Mouse (Mus musculus) right cerebral cortex, postnatal 4 days (tissue): ENCODE measurements around the gene S100a5.

Experiments used
- DNase-seq: peaks from one replicate; pipeline ENCODE4 v3.0.0-alpha.2; 2022

S100a5 gene

DNA sequence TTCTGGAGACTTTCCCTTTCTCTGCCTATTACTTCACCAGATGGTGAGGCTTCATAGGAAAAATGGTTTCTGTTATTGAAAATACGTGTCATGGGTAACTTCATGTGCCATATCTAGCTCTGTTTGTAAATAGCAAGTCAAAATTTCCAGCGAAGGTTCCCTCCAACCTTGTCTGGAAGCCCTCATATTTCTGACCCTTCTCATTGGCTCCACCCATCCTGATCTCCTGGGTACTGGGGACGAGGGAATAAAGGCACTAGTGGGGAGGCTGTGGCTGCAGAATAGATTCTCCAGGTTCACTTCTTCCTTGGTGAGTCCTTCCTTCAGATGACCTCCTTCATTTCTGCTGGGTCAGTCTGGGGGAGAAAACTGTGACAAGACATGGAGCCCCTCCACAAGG, at the start of gene S100a5:
Gene S100a5, plus strand, starts transcription at position 301 of the 400 bp plus-strand sequence.
- DNase-seq, result no peak

DNA sequence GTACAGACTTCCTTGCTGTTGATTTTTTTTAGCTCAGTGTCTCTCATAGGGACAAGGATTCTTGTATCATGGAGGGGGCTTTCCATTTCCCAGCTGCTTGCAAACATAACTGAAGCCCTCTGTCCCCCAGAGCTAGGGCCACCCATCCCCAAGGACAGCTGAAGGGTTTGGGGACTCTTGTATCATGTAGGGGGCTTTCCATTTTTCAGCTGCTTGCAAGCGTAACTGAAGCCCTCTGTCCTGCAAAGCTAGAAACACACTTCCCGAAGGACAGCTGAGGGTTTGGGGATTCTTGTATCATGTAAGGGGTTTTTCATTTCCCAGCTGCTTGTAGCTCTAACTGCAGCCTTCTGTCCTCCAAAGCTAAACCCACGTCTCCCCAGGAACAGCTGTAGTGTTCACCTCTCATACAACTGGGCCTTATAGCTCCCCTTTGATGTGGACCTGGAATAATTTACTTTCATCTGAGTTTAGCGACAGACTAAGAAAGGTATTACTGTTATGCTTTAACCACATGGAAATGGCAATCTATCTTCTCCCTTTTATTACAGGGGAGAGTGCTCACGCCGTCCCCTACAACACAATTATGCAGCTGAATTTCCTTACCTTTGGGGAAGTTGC, 48.2 kb upstream of the S100a5 start, which contains the start of gene S100a3:
Gene S100a3, plus strand, starts transcription at position 571 of the 621 bp plus-strand sequence.
- DNase-seq, result no peak

DNA sequence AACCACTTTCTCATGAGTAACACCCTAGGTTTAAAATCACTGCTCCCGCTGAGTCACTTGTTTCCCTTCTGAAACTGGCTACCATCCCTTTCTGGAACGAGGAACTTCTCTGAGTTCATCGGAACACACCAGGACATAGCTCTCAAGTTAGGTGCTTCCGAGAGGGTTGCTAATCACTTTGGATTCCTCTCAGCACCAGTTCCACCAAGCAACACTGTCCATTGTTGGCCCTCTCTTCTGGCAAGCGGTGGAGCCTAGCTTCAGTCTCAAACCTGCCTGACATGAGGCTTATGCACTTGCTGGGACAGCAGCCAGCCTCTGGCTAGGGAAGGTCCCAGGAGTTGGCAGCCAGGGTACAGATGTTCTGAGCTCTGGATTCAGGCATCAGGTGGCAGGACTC, 33.6 kb upstream of the S100a5 start:
- DNase-seq, result no peak

DNA sequence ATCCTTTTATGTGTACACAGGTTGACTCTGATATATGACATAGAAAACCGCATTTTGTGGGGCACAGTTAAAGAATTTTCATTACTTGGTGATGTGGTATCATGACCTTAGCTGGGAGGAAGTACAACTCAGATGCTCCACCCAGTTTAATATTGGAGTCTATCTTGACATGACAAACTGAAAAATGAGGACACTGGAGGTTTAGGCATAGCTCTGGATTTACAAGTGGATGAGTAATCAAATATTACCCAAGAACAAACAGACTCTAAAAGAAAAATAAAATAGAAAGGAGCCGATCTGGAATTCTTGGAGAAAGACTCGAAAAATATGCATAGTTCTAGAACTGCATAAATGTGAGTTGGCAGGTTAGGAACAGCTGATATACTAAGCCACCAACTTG, 33.0 kb upstream of the S100a5 start:
- DNase-seq, result no peak

DNA sequence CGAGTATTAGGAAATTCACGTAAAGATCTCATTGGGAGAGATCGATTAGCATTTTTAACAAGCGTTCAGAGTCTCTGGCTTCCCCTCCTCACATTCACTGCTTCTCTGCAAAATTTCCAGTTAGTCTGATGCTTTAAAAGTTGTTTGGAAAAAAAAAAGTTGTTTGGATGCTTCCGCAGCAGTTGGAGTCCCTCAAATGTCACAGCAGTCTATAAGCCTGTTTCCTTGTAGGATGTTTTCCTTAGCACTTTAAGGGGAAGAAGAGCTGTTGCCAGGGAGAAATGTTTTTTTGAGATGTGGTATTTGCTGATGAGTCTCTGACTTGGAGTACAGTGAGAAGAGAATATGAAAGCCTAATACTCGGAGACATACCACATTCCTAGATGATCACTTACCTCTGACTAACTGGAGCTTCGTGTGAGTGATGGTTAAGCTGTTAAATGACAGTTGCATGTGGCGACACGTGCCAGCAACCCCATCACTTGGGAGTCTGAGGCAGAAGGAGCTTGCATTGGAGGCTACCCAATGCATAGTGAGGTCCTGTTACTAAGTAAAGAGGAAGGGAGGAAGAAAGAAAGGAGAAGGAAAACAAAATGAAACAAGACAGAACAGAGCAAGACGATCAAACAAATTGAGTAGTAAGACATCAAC, 31.8 kb upstream of the S100a5 start:
- DNase-seq, result no peak

DNA sequence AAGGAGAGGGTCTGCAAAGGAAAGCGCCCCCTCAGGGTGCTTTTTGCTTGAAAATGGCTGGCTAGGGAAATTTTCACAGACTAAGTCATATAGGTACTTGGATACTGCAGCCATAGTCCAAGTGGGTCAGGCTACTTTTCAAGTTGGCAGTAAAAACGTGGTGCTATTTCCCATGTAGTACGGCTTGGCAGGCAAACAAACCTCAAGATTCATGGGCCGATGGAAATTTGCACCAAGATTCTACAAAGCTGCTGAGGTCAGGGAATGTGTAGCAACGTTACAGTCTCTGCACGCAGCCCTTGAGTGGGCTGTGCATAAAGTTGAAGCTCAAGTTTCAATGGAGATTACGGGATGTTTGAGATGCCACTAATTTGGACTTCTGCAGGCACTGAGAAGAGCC, 28.9 kb upstream of the S100a5 start:
- no peak for DNase-seq

DNA sequence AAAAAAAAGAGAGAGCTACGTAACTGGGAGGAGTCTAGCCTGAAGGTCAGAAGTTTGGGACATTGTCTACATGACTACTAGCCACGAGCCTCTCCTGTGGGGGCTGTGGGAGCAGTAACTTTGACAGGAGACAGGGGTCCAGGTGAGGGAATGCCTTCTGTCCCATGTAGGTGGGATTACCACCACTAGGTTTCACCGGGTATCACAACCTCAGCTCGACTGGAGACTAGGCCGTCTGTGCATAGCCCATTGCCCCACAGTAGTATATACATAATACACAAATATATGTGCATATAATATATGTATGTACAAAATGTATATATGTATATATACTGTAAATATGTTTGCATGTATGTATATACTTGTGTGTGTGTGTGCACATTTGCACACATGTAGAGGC, 27.2 kb upstream of the S100a5 start:
- DNase-seq, result no peak

DNA sequence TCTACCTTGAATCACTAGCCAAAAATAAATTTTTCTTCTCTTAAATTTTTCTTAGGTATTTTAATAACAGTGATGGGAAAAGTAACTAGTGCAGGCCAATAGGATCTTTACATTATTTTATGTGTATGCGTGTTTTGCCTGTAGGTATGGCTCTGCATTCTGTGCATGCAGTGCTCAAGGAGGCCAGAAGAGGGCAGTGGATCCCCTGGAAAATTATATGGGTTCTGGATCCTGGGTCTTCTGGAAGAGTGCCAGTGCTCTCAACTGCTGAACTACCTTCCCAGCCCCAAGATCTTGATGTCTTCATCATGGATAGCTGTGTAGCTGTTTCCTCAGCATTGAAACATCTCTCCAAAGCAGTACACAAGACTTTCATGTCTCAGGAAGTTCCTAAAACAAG, 26.2 kb upstream of the S100a5 start:
- peak; percentile 22 for DNase-seq

DNA sequence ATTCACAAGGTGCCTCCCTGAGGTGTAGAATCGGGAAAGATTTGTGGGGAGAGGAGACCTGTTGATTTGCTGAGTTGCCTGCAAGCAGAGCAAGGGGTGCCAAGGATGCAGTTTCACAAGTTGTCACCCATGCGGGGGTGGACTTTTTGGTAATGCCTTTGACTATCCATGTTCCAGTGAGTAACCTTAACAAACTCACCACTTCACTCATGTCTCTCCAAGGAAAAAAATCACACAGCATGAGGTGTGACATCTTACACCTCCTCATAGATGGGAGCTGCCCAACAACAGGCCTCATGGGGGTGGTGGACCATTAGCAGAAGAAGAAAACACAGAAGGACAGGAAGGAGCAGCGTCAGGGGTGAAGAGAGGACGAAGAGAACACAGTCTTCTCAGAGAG, 25.8 kb upstream of the S100a5 start:
- DNase-seq, result no peak

DNA sequence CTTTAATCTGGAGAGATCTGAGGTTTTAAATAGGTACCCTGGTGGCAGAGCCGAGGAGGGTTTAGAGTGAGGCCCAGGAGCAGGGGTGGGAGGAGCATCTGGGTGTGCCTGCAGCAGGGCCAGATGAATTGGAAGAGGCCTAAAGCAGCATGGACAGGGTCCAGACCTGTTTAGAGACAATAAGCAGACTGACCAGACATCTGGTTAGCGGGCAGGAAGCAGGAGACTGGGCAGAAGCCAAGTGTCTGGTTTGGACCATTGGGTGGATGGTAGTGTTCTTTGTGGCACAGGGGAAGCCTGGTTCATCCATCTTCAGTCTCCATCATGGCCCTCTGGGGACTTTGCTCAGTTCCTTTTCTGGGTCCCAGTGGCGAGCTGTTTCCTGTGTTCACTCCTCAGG, 24.4 kb upstream of the S100a5 start:
- no peak for DNase-seq

DNA sequence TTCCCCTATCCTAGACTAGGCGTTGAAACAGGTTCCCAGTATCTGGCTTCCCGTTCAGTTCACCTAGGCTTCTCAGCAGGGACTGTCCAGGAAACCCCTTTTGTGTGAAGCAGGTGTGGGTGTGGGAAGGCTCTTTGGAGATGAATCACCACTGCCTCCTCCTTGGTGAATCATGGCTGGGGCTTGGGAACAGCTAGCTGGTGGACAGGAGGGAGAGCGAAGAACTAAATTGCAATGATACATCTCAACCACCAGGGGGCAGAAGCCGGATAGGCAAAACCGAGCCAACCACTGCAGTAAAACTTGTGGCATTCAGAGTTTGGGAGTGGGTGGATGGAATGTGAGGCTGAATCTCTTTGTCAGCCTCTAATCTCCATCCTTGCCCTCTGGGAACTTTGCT, 22.7 kb upstream of the S100a5 start:
- peak; percentile 37 for DNase-seq

DNA sequence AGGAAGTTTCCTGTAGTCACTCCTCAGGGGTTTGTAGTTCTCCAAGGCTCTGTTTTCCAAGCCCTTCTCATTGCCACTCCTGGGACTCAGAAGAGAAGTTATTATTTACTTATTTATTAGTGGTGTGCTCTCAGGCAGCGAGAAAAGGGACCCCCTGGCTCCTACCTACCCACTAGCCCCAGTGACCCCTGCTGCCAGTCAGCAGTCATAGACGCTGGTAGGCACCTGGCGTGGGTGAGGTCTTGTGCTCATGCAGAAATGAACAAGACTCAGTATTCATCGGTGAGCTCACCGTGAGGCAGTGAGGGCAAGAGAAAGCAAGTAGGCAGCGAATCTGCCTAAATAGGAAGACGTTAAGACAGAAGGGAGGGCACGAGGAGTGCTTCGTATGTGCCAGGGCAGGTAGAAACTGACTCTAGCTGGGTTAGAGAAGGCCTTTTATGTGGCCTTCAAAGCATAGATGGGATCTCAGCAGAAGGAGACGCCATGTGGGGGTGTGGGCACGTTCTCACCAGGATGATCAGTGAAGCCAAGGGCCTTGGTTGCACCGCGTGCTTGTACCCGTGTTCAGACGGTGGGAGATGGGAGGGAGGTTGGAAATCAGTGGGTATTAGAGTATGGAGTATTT, 22.2 kb upstream of the S100a5 start:
- no peak for DNase-seq

DNA sequence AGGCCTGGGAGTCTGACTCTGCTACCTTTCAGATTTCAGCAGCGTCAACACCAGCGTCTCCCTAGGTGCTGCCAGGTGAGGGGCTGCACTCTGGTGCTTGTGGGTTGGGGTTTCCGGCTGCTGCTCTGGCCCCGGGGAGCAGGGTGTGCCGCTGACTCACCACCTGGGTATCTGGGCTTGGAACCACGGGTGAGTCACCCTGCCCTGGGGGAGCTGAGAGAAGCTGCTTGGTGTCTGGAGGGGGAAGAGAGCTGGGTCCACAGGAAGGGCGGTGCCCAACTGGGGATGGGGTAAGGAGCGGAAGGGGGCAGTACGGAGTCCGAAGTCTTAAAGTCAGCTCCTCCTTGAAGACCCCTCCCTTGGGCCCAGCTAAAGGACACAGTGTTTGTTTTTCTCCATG, 21.4 kb upstream of the S100a5 start:
- DNase-seq, result no peak

DNA sequence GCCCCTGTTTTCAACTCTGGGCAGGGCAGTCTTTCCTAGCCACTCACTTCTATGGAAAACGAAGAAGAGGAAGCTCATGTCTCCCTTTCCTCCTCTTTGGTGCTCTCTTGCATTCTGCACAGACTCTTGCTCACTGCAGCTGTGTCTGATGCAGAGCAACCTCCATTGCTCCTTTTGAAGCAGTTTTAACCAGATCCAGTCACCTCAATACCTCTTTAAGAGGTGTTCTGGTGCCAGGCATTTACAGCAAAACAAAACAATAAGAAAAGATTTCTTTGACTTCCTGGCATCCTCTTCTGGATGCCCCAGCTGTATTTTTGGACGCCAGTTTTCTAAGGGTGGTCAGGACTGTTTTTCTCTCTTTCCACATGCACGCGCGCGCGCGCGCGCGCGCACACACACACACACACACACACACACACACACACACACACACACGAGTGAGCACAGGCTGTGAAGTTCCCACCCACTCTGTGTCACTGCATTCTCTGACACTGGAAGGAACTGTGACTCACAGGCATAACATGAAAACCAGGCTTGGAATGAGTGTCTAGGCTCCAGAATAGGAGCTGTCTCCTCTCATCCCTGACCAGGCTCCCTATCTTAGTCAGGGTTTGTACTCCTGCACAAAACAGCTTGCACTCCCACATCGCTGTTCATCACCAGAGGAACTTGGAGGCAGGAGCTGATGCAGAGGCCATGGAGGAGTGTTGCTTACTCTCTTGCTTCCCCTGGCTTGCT, 20.8 kb upstream of the S100a5 start:
- DNase-seq, result no peak

DNA sequence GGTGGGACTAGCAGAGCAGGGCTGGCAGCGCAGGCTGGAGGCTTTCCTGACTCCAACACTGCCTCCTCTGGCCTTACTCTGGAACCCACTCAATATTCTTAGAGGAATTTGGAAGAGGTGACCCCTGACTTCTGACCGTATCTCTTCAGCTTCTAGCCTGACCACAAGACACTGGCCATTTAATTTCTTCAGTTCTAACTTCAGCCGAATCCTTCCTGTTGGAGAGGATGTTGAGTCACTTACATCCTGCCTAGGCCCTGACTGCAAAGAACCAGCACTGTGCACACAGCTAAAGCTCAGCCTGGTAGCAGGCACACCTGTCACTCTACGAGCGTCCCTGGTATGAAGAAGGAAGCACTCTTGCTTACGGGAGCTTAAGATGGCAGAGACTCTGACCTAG, 18.9 kb upstream of the S100a5 start:
- no peak for DNase-seq

DNA sequence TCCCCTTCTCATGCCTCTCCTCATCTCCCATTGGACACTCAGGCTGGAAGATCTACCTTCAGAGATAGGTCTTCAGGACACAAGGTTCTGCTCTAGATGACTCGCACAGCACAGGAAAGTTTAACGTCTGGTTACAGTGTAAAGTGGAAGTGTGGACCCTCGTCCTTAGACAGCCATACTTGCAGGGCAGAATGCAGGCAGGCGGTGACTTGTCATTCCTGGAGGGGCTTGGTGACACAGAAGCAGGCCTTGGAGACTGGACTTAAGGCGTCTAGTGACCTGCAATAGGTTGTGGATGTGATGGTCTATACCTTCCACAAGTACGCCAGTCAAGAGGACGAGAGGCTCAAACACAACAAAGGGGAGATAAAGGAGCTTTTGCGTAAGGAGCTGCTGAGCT, 18.4 kb upstream of the S100a5 start, which contains the start of gene S100a2:
Gene S100a2, plus strand, starts transcription at position 301 of the 400 bp plus-strand sequence.
- DNase-seq, result no peak

DNA sequence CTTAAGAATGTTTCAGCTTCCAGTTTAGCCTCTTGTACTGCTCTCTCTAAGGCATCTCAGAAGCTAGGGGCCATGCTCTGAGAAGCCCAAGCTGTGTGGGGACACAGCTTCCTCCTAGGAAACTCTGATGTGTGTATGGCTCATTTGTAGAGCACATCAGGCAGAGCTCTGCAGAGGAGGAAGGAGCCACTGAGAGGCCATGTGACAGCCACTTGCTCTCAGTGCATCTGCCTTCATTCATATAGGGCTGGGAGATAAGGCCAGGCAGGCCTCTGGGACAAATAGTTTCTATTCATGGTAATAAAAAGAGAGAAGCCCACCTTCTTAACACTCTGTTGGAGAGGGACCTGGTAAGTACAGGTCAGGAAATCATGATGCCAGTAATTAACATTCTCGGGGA, 13.9 kb upstream of the S100a5 start:
- DNase-seq, result no peak

DNA sequence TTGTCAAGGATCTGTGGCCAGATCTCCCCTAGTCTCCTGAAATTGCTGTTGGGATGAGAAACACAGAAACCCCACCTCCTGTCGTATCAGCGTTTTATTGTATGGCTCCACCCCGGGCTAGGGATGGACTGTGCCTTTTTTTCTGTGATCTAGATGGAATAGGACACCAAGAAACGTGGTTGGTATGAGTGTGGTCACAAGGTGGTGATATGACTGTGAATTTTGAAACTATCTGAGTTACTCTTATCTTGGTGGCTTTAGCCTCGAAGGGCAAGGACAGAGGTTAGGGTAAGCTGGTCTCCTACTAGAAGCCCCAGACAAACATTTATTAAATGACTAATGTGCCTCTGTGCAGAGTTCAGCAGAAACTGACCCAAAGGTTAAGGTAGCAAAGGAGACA, 12.8 kb upstream of the S100a5 start:
- DNase-seq, result no peak

DNA sequence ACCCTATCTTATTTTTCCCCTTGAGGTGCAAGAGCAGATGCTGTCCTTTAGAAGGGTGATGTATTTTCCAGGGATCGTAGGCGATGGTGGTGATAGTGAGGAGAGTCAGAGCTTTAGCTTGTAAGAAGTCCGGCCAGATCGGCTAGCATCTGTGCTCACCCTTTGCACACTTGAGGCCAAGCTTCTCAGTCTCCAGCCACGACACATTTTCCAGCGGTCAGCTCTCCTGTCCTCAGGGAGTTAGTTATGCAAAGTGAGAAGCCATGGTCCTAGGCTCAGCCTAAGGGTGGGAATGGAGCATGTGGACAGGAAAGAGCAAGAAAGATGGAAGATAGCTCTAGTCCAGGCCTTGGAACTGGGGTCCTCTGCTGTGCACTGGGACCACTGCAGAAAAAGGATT, 11.5 kb upstream of the S100a5 start:
- DNase-seq, result no peak

DNA sequence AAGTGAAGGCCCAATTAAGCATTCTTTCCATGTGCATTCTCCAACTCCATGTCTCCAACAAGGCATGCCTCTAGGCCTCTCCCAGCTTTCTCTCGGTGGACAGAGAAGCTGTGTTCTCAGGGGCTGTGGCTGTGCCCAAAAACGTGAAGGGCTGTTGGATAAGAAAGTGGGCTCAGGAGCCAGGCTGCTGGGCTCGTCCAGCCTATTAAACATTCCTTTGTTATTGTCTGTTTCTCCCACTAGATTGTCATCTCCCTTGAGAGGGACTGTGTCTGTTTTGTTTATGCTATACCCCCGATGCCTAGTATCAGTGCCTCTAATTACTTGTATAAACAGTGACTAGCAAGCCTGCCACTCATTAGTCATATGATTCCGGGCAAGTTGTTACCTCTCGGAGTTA, 10.6 kb upstream of the S100a5 start:
- DNase-seq, result no peak

DNA sequence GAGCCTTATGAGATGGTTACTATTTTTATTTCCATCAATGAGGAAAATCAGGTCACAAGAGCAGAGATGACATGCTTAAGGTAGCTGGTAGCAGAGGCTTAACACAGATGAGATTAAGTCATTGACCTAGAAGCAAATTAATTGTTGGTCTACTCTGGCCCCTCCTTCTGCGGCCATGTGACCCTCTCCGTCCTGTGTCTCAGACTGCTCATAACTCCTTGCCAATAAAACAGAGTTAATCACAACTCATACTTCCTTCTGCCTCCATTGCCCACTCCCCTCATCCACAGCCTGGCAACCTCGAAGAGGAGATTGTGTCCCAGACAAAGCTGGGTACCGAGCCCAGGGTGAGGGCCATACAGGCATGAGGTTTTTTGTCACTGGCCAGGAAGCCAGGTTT, 10.1 kb upstream of the S100a5 start:
- DNase-seq, result no peak

DNA sequence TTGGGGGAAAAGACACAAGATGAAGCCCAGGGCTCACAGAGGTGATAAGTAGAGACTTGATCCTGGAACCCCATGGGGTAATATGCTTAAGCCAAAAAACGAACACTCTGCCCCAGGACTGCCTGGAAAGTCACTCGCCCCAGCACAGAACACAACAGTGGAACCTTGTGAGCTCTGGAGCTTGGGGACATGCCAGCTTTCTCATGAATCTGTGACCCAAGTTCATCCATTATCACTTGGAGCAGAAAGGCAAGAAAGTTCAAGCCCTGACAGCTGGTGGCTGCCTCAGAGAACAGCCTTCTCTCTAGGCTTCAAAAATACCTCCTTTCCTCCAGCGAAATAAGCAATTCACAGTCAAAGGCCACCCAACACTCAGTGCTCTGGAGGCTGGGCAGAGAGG, 8.9 kb upstream of the S100a5 start:
- DNase-seq, result no peak

DNA sequence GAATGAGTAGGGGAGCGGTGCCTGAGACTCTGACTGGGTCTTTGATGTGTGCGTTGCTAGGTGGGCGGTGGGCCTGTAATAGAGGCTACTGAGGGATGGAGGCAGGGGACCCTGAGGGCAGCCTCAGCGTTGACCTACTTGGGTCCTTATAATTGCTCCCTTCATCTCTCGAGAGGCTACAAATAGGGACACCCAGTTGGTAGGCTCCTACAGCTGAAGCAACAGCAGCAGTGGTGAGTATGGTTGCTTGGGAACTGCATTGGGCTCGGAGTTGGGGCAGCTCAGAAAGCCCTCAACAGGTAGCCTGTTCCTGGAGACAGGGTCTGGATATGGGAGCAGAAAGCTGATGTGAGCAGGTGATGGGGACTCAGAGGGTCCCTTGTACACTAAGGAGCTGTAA, 8.3 kb upstream of the S100a5 start:
- DNase-seq, result no peak
